Mouse (Mus musculus) kidney, postnatal 0 days (tissue): ENCODE measurements around the gene Ptpn3. TPM values are rescaled to one million over a fixed set of nuclear protein-coding genes. Genes with fewer than 3 reads are reported as not detected.

ENCODE experiments used
- ATAC-seq: fragments of 200-750 bp; cut with Nextera tagmentation; replicated peaks from 2 replicates; pipeline ENCODE4 v1.8.0; 2017; ENCODE audit warnings: low read depth, moderate number of reproducible peaks, moderate TSS enrichment, moderate library complexity; ENCODE audit not compliant: low FRiP score
- DNase-seq: peaks from one replicate; pipeline ENCODE4 v3.0.0-alpha.2; 2016; ENCODE audit warnings: low spot score
- H3K27ac ChIP-seq: fragments of 300-500 bp; sonication (generic); 2 replicates; pipeline ENCODE4 v1.5.1; 2014; ENCODE audit warnings: mild to moderate bottlenecking
- H3K27me3 ChIP-seq: fragments of 300-500 bp; sonication (generic); 2 replicates; pipeline ENCODE4 v1.6.1; 2014; ENCODE audit warnings: low read length, mixed read lengths; ENCODE audit not compliant: insufficient read depth
- H3K36me3 ChIP-seq: fragments of 300-500 bp; sonication (generic); 2 replicates; pipeline ENCODE4 v1.6.1; 2014; ENCODE audit warnings: low read length, mixed read lengths; ENCODE audit not compliant: insufficient read depth
- H3K4me1 ChIP-seq: fragments of 300-500 bp; sonication (generic); replicated peaks from 2 replicates; pipeline ENCODE4 v1.6.1; 2014; ENCODE audit warnings: antibody characterized with exemption, low read length, mixed read lengths; ENCODE audit not compliant: insufficient read depth
- H3K4me2 ChIP-seq: fragments of 300-500 bp; sonication (generic); 2 replicates; pipeline ENCODE4 v1.6.1; 2014; ENCODE audit warnings: mild to moderate bottlenecking, low read length, moderate library complexity, mixed read lengths
- H3K4me3 ChIP-seq: fragments of 300-500 bp; sonication (generic); replicated peaks from 2 replicates; pipeline ENCODE4 v1.5.1; 2014; ENCODE audit warnings: low read depth, low read length
- H3K9ac ChIP-seq: fragments of 300-500 bp; sonication (generic); 2 replicates; pipeline ENCODE4 v1.6.1; 2014; ENCODE audit warnings: low read depth, low read length
- H3K9me3 ChIP-seq: fragments of 300-500 bp; sonication (generic); replicated peaks from 2 replicates; pipeline ENCODE4 v1.6.1; 2016; ENCODE audit warnings: low read length, inconsistent platforms, mixed read lengths
- CTCF ChIP-seq: IDR thresholded peaks from 2 replicates; pipeline ENCODE4 v1.5.1; 2016; ENCODE audit warnings: antibody characterized with exemption, low read depth, mild to moderate bottlenecking, moderate library complexity
- WGBS: fragments of 180-500 bp; shearing (Covaris S2); extraction: QIAGEN DNeasy Blood & Tissue Kit; methylation state at CpG from one replicate; pipeline ENCODE4 v1.1.7; 2014; 5-methylcytosine and 5-hydroxymethylcytosine counted together
- polyA plus RNA-seq: library from polyadenylated mRNA; unstranded; fragments of >200 nt; fragmentation: Nextera tagmentation; extraction: Ambion mirVana; gene quantifications from 2 replicates; pipeline ENCODE4 v1.2.1, GENCODE M21; 2015

The Ptpn3 gene
- polyA plus RNA-seq, 1 experiment from 2014 or later, result 7.7 TPM

DNA sequence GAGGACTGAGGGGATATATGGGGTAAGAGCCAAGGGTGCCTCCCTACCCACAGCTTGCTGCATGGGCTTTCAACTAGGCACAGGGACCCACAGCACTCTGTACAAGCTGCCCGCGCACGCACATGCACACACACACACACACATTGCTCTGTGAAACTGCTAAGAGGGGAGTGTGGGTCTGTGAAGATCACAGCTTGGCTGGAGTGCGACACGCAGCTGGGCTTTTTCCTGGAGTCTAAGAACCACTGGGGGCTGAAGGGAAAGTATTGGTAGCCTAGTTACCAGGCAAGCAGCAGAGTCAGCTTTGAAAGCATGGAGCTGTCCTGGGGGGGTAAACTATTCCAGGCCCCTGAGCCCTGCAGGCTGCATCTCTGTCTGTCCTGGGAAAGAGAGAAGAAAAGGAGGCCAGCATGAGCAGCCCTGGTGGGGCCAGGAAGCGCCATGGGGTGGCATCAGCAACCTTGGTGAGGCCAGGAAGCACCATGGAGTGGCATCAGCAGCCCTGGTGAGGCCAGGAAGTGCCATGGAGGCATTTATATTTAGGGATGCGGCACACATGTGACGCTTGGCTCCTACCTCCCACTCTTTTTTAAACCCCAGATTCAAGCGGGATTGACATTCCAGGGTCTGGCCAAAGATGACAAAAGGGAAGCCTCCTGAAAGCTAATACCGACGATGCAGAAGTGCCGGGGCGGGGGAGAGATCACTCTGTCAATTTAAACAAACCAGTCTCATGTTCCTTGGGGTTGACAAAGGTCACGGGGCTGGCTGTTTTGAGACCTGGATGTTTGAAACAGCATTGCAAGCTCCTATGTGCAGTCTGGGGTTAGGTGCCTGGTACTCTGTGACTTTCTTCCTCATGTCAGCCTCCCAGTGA lies 43.2 kb downstream of the Ptpn3 start:
- no peaks in the 10 kb centered on the region for H3K27me3 ChIP-seq
- H3K4me3 ChIP-seq, result no peak overlapping the region
- H3K4me1 ChIP-seq, result no peaks in the 10 kb centered on the region
- no peak; the same call in 1 of the 2 replicates for ATAC-seq
- DNase-seq, result peak; percentile 81
- no peaks in the 10 kb centered on the region for H3K9me3 ChIP-seq
- no peak overlapping the region for H3K9ac ChIP-seq
- H3K36me3 ChIP-seq, result no peaks in the 10 kb centered on the region
- WGBS, result 43% methylated on average over 14 of the region's 14 CpGs
- TF ChIP-seq CTCF, result no peak
- no peak overlapping the region for H3K4me2 ChIP-seq
- peak overlapping the region; percentile 16; the same call in 1 of the 2 replicates for H3K27ac ChIP-seq

DNA sequence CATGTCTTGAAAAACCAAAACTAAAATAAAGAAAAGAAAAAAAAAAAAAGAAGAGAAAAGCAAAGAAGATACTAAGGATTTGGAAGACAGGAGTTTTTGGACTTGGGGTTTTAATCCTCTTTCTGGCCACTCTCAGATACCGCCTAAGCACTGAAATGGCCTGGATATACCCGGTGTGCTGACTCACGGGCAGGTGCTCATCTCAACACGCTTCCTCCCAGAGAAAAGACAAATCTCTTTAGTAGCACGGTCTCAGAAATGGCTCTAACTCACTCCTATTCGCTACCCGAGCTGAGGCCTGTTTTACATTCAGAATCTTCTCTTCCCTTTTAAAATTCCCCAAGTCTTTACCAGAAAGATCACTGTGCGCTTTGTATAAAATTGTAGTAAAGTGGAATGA lies 44.2 kb downstream of the Ptpn3 start:
- no peak for TF ChIP-seq CTCF

DNA sequence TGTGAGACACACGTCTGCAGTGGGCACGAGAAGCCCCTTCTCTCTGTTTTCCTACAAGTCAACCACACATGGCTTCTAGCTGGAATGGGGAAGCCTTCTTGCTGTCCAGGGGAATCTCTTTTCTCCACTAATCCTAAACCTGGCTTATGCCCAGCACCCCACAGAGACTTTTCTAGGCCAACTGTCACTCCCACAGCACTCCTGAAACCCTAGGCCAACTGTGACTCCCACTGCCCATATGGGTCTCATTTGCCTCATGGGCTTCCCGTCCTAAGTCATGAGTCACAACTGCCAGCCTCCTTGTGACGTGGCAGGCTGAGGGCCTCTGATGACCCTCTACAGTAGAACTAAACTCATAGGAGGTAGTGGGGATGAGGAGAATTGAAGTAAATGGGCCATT lies 44.9 kb downstream of the Ptpn3 start:
- Histone ChIP-seq H3K4me2 (no peak overlapping the region), H3K27me3 (no peaks in the 10 kb centered on the region), H3K4me1 (no peaks in the 10 kb centered on the region), H3K36me3 (no peaks in the 10 kb centered on the region), H3K9ac (no peak overlapping the region), H3K4me3 (no peak overlapping the region), H3K9me3 (no peaks in the 10 kb centered on the region), H3K27ac (no peak overlapping the region)
- DNase-seq (no peak), ATAC-seq (no peak)
- TF ChIP-seq CTCF, result no peak
- 67% methylated on average over 4 of the region's 4 CpGs for WGBS

More for the DNA sequence above, 44.2 kb downstream of the Ptpn3 start:
- ATAC-seq, result no peak
- Histone ChIP-seq H3K4me1 (no peaks in the 10 kb centered on the region), H3K4me3 (no peak overlapping the region), H3K9ac (no peak overlapping the region), H3K36me3 (no peaks in the 10 kb centered on the region), H3K4me2 (no peak overlapping the region), H3K27ac (no peak overlapping the region), H3K27me3 (no peaks in the 10 kb centered on the region), H3K9me3 (no peaks in the 10 kb centered on the region)
- DNase-seq, result no peak
- WGBS, result 91% methylated on average over 8 of the region's 8 CpGs

DNA sequence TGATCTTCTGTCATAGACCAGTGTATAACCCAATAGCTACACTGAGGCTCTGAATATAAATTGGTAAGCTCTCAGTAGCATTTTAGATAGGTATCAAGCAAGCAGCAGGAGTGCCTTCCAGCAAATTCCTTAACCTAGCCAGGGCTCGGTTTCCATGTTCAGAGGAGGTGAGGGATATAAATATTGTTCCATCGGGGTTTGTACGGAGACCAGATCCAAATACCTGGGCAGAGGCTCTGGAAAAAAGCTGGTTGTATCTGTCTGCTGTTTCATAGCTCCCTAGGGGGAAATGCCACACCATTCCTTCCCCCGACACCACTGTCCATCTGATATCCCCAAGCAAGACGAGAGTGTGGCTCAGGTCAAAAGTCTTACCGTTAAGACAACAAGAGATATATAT lies 47.2 kb downstream of the Ptpn3 start:
- no peak overlapping the region for H3K4me3 ChIP-seq
- TF ChIP-seq CTCF, result no peak
- no peak overlapping the region for H3K27ac ChIP-seq
- no peak for DNase-seq
- H3K27me3 ChIP-seq, result no peaks in the 10 kb centered on the region
- H3K4me2 ChIP-seq, result no peak overlapping the region
- ATAC-seq, result no peak
- no peaks in the 10 kb centered on the region for H3K4me1 ChIP-seq
- no peak overlapping the region for H3K9ac ChIP-seq
- H3K9me3 ChIP-seq, result no peaks in the 10 kb centered on the region
- 44% methylated on average over 6 of the region's 6 CpGs for WGBS
- H3K36me3 ChIP-seq, result no peaks in the 10 kb centered on the region

DNA sequence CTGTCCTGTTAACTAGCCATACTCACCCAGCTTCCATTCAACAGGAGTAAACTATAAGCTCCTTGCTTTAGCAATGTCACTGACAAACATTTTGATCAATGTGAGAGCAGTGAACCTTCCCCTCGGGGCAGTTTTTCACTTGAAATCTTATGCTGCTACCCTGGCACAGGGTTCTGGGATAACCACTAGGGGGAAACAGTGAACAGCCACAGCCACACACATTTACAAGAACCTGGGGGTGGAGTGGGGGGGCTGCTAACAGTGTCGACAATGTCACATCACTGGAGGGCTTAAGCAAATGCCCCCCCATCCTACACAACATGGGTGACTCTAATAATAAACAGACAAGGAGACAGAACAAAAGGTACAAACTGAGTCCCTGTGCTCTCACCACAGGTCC lies 51.0 kb downstream of the Ptpn3 start:
- ATAC-seq (no peak), DNase-seq (peak; percentile 48)
- Histone ChIP-seq H3K9ac (no peak overlapping the region), H3K9me3 (no peaks in the 10 kb centered on the region), H3K4me3 (no peak overlapping the region), H3K27me3 (no peaks in the 10 kb centered on the region), H3K4me1 (no peaks in the 10 kb centered on the region), H3K4me2 (no peak overlapping the region), H3K36me3 (no peaks in the 10 kb centered on the region), H3K27ac (no peak overlapping the region)
- TF ChIP-seq CTCF, result peak; percentile 69
- WGBS, result 15% methylated on average over 2 of the region's 2 CpGs

DNA sequence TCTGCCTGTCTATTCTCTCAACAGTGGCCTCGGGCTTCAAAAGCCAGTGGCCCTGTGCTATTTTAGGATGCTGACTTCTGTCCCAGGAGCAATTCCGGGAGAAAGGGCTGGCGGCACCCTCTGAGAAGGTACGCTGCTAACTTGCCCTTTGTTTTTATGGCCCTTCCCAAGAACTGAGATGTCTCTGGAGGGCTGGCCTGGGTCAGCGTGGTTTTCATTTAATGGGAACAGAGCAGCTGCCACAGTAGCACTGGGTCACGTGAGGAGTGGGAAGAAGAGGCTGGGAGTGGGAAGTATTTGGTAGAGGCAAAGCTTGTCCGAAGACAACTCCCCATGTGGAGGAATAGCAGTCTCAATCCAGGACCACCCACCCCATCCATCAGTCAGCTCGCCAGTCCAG lies 52.5 kb downstream of the Ptpn3 start:
- H3K27me3 ChIP-seq, result no peaks in the 10 kb centered on the region
- TF ChIP-seq CTCF, result no peak
- no peak for ATAC-seq
- H3K36me3 ChIP-seq, result no peaks in the 10 kb centered on the region
- no peaks in the 10 kb centered on the region for H3K4me1 ChIP-seq
- H3K9me3 ChIP-seq, result no peaks in the 10 kb centered on the region
- H3K9ac ChIP-seq, result no peak overlapping the region
- no peak overlapping the region for H3K4me3 ChIP-seq
- WGBS, result 31% methylated on average over 8 of the region's 8 CpGs
- no peak overlapping the region for H3K4me2 ChIP-seq
- DNase-seq, result no peak
- no peak overlapping the region for H3K27ac ChIP-seq
